Mouse (Mus musculus) lung, postnatal 0 days (tissue): ENCODE data around the gene Immp2l.

Experiments used
- CTCF ChIP-seq: IDR thresholded peaks from 2 replicates; pipeline ENCODE4 v1.5.1; 2016; ENCODE audit warnings: antibody characterized with exemption, mild to moderate bottlenecking
- EP300 ChIP-seq: IDR thresholded peaks from 2 replicates; pipeline ENCODE4 v1.6.1; 2016; ENCODE audit warnings: antibody characterized with exemption, mild to moderate bottlenecking, control low read depth

GRCm38 (mm10) chr12:41325756-41326155 lies 301.9 kb downstream of the Immp2l start:
- no peak for TF ChIP-seq EP300
- no peak for TF ChIP-seq CTCF
